Mouse (Mus musculus): ENCODE measurements at regions not wholly inside any gene's neighbourhood (a gene's known extent, or its start where the extent isn't known, plus 50 kb on each side); places are given as distances from the start of the nearest gene placed in this dataset.

DNA sequence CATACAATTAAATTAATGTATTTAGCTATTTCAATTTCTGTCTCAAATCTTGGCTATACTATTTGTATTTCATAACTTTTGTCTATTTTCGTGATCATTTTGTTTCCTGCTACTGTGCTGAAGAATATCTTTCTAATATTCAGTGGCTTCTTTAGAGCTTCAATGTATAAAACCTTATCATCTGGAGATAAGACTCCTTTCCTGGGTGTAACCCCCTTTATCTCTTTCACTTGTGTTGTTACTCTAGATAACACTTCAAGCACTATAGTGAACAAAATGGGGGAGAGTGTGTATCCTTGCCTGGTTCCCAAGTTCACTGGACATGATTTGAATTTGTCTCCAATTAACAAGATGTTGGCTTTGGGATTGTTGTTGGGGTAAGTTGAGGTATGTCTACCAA lies 341.5 kb downstream of the 1700017N19Rik start:
- no peak overlapping the region for H3K27ac ChIP-seq (ENCODE audit: control insufficient read depth, insufficient read depth, low read depth, low read length, poor library complexity)
- no peaks in the 10 kb centered on the region for H3K4me1 ChIP-seq (ENCODE audit: control insufficient read depth, insufficient read depth, low read length)
- 77% methylated on average over 1 of the region's 1 CpGs for WGBS
- H3K4me3 ChIP-seq (replicated peaks; ENCODE audit: control insufficient read depth, low read depth, low read length) = no peak overlapping the region
- no peak for TF ChIP-seq CTCF (IDR thresholded peaks at IDR 0.05; ENCODE audit: control insufficient read depth, insufficient read depth, low read length)
- TF ChIP-seq POLR2A (IDR thresholded peaks at IDR 0.05; ENCODE audit: borderline replicate concordance, control insufficient read depth, low read depth, low read length) = no peak

DNA sequence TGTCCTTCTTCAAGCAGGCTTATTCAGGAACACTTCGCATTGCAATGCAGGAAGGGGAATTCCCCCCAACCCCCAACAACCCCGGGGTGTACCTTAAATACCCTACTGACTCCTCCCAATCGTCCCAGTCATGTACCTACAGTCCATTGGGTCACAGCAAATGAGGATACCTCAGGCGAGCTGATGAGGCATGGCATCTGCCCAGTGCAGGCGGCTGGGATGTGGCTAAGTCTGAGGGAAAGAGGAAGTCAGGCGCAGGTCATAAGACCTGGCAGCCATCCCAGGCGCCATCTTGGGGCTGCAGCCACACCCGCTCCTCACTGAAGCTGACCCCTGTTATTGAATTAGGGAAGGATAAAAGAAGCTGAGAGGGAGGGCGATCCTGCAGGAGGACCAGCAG lies 368.1 kb downstream of the 1700017N19Rik start:
- TF ChIP-seq POLR2A (IDR thresholded peaks at IDR 0.05; ENCODE audit: borderline replicate concordance, control insufficient read depth, low read depth, low read length) (no peak), CTCF (IDR thresholded peaks at IDR 0.05; ENCODE audit: control insufficient read depth, insufficient read depth, low read length) (no peak)
- Histone ChIP-seq H3K27ac (ENCODE audit: control insufficient read depth, insufficient read depth, low read depth, low read length, poor library complexity) (no peak overlapping the region), H3K4me1 (ENCODE audit: control insufficient read depth, insufficient read depth, low read length) (no peaks in the 10 kb centered on the region), H3K4me3 (replicated peaks; ENCODE audit: control insufficient read depth, low read depth, low read length) (no peak overlapping the region)
- WGBS = 72% methylated on average over 9 of the region's 9 CpGs

DNA sequence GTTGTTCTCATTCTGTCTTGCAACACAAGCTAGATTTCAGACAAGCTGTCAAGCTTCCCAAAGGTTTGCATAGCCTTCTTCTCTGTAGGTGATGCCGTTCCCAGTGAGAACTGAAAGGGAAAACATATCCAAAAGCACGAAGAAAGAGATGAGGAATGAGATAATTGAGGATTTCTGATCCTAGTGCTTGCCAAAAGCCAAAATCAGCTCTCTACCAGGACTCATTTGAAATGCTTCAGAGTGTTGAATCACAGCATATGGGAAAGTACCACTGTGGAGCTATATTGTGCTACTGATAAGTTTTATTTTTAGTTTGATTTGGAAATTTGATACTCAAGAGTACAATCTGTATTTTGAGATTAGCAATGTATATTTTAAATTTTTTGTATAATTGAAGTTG lies 413.2 kb downstream of the 1700017N19Rik start:
- Histone ChIP-seq H3K27ac (ENCODE audit: control insufficient read depth, insufficient read depth, low read depth, low read length, poor library complexity) (no peak overlapping the region), H3K4me3 (replicated peaks; ENCODE audit: control insufficient read depth, low read depth, low read length) (no peak overlapping the region), H3K4me1 (ENCODE audit: control insufficient read depth, insufficient read depth, low read length) (no peaks in the 10 kb centered on the region)
- WGBS = 78% methylated on average over 2 of the region's 2 CpGs
- no peak for TF ChIP-seq CTCF (IDR thresholded peaks at IDR 0.05; ENCODE audit: control insufficient read depth, insufficient read depth, low read length)
- TF ChIP-seq POLR2A (IDR thresholded peaks at IDR 0.05; ENCODE audit: borderline replicate concordance, control insufficient read depth, low read depth, low read length) = no peak

DNA sequence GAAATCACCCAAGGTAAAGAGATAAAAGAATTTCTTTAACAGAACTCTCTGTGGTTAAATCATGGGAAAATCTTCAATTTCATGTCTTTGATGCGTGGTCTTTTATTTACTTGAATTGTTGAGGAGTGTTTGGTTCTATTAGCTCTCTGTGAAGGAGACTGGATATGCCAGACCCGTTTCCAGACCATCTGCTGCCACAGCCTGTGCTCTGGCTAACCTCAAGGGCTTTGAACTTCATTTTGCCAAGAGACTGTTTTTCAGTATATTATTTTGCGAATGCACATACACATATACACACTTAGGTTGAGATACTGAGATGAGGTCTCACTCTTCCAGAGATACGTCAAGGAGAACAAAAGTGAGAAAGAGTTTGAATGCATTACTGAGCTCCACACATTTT lies 414.4 kb downstream of the 1700017N19Rik start:
- TF ChIP-seq POLR2A (IDR thresholded peaks at IDR 0.05; ENCODE audit: borderline replicate concordance, control insufficient read depth, low read depth, low read length) (no peak), CTCF (IDR thresholded peaks at IDR 0.05; ENCODE audit: control insufficient read depth, insufficient read depth, low read length) (no peak)
- Histone ChIP-seq H3K4me3 (replicated peaks; ENCODE audit: control insufficient read depth, low read depth, low read length) (no peak overlapping the region), H3K27ac (ENCODE audit: control insufficient read depth, insufficient read depth, low read depth, low read length, poor library complexity) (no peak overlapping the region), H3K4me1 (ENCODE audit: control insufficient read depth, insufficient read depth, low read length) (no peaks in the 10 kb centered on the region)
- WGBS = 72% methylated on average over 4 of the region's 4 CpGs

DNA sequence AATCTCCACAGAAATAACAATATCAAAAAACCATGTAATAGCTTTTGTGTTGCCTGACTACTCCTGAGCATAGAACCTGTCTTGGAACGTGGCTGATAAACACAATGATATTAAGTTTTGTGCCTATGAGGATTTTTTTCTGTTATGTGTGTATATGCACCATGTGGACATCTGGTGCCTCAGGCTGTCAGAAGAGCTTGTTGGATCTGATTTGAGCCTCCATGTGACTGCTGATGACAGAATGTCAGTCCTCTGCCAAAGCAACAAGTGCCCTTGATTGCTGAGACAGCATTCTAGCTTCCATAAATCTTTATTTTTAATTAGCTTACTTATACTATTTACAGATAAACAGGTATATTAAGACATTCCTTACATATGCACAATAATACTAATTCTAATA lies 425.1 kb downstream of the 1700017N19Rik start:
- Histone ChIP-seq H3K4me1 (ENCODE audit: control insufficient read depth, insufficient read depth, low read length) (no peaks in the 10 kb centered on the region), H3K27ac (ENCODE audit: control insufficient read depth, insufficient read depth, low read depth, low read length, poor library complexity) (no peak overlapping the region), H3K4me3 (replicated peaks; ENCODE audit: control insufficient read depth, low read depth, low read length) (no peak overlapping the region)
- TF ChIP-seq POLR2A (IDR thresholded peaks at IDR 0.05; ENCODE audit: borderline replicate concordance, control insufficient read depth, low read depth, low read length) (no peak), CTCF (IDR thresholded peaks at IDR 0.05; ENCODE audit: control insufficient read depth, insufficient read depth, low read length) (no peak)
- 63% methylated on average over 1 of the region's 1 CpGs for WGBS

DNA sequence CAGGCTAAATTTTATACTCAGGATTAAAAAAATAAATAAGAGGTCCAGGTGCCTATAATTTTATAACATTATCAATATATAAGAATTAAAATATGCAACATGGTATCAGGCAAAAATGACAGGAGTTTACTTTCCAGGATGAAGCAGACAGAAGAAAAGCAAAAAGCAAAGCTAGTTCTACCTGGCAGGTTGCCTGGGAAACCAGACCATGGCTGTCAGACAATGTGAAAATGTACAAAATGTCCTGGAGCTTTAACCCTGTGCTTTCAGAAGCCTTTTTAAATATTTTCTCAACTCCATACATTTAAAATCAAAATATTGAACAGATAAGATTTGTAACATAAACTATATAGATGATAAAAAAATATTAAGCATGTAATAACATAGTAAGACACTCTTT lies 448.3 kb downstream of the 1700017N19Rik start:
- Histone ChIP-seq H3K4me3 (replicated peaks; ENCODE audit: control insufficient read depth, low read depth, low read length) (no peak overlapping the region), H3K4me1 (ENCODE audit: control insufficient read depth, insufficient read depth, low read length) (no peaks in the 10 kb centered on the region), H3K27ac (ENCODE audit: control insufficient read depth, insufficient read depth, low read depth, low read length, poor library complexity) (no peak overlapping the region)
- TF ChIP-seq CTCF (IDR thresholded peaks at IDR 0.05; ENCODE audit: control insufficient read depth, insufficient read depth, low read length) = no peak
- TF ChIP-seq POLR2A (IDR thresholded peaks at IDR 0.05; ENCODE audit: borderline replicate concordance, control insufficient read depth, low read depth, low read length) = no peak

DNA sequence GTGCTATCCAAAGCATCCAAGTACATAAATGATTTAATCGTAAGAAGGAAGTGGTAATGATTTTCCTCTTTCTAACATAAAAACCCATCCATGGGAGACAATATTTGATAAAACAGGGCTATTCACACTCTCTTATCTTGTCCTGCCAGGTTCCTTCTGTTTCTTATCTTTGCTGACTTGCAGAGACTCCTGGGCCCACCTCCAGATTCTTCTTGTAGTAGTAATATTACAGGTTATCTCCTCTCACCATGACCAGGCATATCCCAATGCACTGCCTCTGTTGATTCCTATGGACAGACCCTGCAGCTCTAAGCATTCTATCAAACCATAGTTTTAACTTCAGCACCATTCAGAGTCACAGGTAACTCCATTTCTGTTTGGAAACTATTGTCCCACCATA lies 448.8 kb downstream of the 1700017N19Rik start:
- WGBS = 51% methylated on average over 1 of the region's 1 CpGs
- H3K4me3 ChIP-seq (replicated peaks; ENCODE audit: control insufficient read depth, low read depth, low read length) = no peak overlapping the region
- no peak overlapping the region for H3K27ac ChIP-seq (ENCODE audit: control insufficient read depth, insufficient read depth, low read depth, low read length, poor library complexity)
- no peak for TF ChIP-seq CTCF (IDR thresholded peaks at IDR 0.05; ENCODE audit: control insufficient read depth, insufficient read depth, low read length)
- TF ChIP-seq POLR2A (IDR thresholded peaks at IDR 0.05; ENCODE audit: borderline replicate concordance, control insufficient read depth, low read depth, low read length) = no peak
- no peaks in the 10 kb centered on the region for H3K4me1 ChIP-seq (ENCODE audit: control insufficient read depth, insufficient read depth, low read length)

All from bone marrow, adult 2 months (tissue).